Mouse (Mus musculus) kidney, adult 2 months (tissue): ENCODE measurements around the gene Ssh1.

Experiments
- CTCF ChIP-seq: fragments of 200-500 bp; conservative IDR thresholded peaks from 2 replicates; pipeline ENCODE4 v1.5.1; 2011; ENCODE audit warnings: low read depth, mild to moderate bottlenecking, control low read depth, low read length, moderate library complexity, mixed read lengths; ENCODE audit not compliant: insufficient read depth, insufficient read length
- POLR2A ChIP-seq: fragments of 200-500 bp; IDR thresholded peaks from one replicate; pipeline ENCODE4 v1.6.1; 2011; ENCODE audit warnings: low read depth, low read length, control low read depth

DNA sequence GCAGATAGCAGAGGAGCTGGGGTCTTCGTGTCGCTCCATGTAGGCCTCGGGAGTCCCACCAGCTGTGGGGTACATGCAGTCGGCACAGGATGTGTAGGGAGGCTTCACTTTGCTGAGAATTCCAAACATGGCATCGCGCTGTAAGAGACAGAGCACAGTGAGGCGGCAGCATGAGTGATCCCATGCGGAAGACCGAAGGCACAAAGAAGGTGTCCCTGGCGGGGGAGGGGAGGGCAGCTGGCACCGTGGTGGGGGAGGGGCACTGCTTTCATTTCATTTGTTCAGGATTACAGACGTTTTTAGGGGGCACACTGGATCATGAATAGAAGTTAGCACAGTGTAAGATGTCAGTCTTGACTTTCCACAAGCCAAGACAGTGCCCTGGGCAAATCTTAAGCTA, 50.4 kb downstream of the Ssh1 start:
- no peak for TF ChIP-seq CTCF
- no peak for TF ChIP-seq POLR2A
